Mouse (Mus musculus) G1E (cell line): ENCODE measurements around the gene Alg9.

Experiments used
- CTCF ChIP-seq: IDR thresholded peaks from 2 replicates; pipeline ENCODE4 v1.5.1; 2012; ENCODE audit warnings: low read depth, low read length, inconsistent platforms, mixed read lengths
- GATA1 ChIP-seq: IDR thresholded peaks from 2 replicates; pipeline ENCODE4 v1.6.1; 2012; ENCODE audit warnings: borderline replicate concordance, low read length, inconsistent platforms, mixed read lengths
- GATA2 ChIP-seq: IDR thresholded peaks from 2 replicates; pipeline ENCODE4 v1.6.1; 2012; ENCODE audit warnings: low read depth, low read length, inconsistent platforms, borderline replicate concordance
- POLR2AphosphoS5 ChIP-seq: IDR thresholded peaks from 2 replicates; pipeline ENCODE4 v1.6.1; 2012; ENCODE audit warnings: low read depth, low read length, inconsistent platforms; ENCODE audit not compliant: insufficient replicate concordance
- TAL1 ChIP-seq: conservative IDR thresholded peaks from 2 replicates; pipeline ENCODE4 v1.6.1; 2012; ENCODE audit warnings: low read depth, low read length, inconsistent platforms, mixed read lengths

DNA sequence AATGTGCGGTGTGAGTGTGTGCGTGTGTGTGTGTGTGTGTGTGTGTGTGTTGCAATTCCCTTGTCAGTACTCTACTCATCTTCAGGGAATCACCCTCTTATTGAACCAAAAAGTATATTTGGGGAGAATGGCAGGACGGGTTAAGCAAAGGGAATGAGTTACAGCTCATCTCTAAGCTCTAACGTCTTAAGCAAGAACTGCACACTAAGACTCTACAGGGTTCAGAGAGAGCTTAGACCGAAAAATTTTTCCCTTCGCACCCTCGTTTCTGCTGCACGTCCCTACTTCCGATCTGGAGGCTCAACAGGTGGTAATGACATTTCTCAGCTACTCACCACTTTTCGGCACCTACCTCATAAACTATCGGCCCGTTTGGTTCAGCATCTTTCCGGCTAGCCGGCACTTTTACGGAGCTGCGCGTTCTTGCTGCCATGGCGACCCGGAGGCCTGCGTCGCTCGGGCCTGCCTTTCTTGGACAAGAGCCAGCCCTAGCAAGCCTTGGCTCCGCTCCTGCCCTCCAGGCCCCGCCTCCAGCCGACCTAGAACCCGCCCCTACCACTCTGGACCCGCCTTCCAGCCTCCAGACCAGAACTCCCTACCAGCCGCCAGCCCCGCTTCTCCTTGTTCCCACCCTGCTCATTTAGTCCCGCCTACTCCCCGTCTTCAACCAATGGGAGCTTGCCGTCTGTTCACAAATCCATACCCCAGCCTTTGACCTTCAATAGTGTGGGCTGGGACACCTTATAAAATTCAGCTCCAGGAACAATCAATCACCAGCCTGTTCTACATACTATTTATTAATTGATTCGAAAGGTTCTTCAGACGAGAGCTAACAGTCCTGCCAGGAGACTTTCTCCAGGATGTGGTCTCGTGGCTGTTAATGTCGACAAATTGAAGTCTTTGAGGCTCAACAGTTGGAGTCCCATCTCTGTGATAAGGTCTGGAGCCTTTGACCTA is 35.6 kb upstream of the Alg9 start, which contains the start of gene Dixdc1:
- TF ChIP-seq CTCF (no peak), GATA2 (no peak), GATA1 (no peak), POLR2AphosphoS5 (no peak), TAL1 (no peak)
